ENCODE assay signal across 8 mouse cellular contexts in genomic region chr7:52006296-52006630, GRCm38 (mm10). TPM values are rescaled to one million over a fixed set of nuclear protein-coding genes. Genes with fewer than 3 reads are reported as not detected.
DNase-seq lines count a peak whose midpoint lies in the region; ATAC-seq and TF ChIP-seq lines count a peak whose summit lies in the region.

No protein-coding gene starts in this region.

- TF ChIP-seq CTCF in Patski (IDR thresholded peaks at IDR 0.05): no peak

- CTCF ChIA-PET in Patski (lab: Charles Lee): no interaction called here

- H3K4me3 ChIP-seq in heart, embryonic 13.5 days: peak overlapping the region; percentile 75
- H3K4me3 ChIP-seq in macrophage (ENCODE audit: inconsistent target): peak overlapping the region; percentile 27; the same call in 1 of the 2 replicates

- DNase-seq in heart, postnatal 4 days: no peak
- DNase-seq in Patski (ENCODE audit: low read depth, low spot score): no peak
- peak; percentile 27 for DNase-seq in gonadal fat pad, adult 2 months (ENCODE audit: low read depth)
- no peak for DNase-seq in B cell, adult 2 months
- no peak for DNase-seq in layer of hippocampus, adult 11-12 months (ENCODE audit: low spot score)
- DNase-seq in gastrocnemius, postnatal 14 days: no peak

- ATAC-seq in heart, embryonic 13.5 days (ENCODE audit: extremely low read depth, insufficient number of reproducible peaks, low FRiP score, low TSS enrichment): no peak
- ATAC-seq in Patski: peak; percentile 85

- intact Hi-C loops in gastrocnemius, postnatal 14 days (cut with DNase I; ENCODE audit: low total_unique reads): no loop called here

- H3K9ac ChIP-seq in heart, embryonic 13.5 days: peak overlapping the region; percentile 79

- H3K36me3 ChIP-seq in heart, embryonic 13.5 days: no peaks in the 10 kb centered on the region
- no peaks in the 10 kb centered on the region for H3K36me3 ChIP-seq in macrophage (ENCODE audit: inconsistent target)

- POLR2A ChIA-PET in Patski (lab: Charles Lee): no interaction called here

- peak overlapping the region; percentile 84 for H3K4me2 ChIP-seq in heart, embryonic 13.5 days

- in situ Hi-C loops in Patski (cut with MboI; ENCODE audit: low pct_unique_long_range_greater_than_20kb): no loop called here

- H3K4me1 ChIP-seq in heart, embryonic 13.5 days: peaks cover 5% of the 10 kb centered on the region; the same call in 1 of the 2 replicates

- H3K27me3 ChIP-seq in heart, embryonic 13.5 days (replicated peaks): 0 out of 2 replicates have a peak, but pooled peaks cover 4% of the 10 kb centered on the region
- H3K27me3 ChIP-seq in Patski: no peaks in the 10 kb centered on the region

- peak overlapping the region; percentile 8; the same call in 1 of the 2 replicates for H3K27ac ChIP-seq in heart, embryonic 13.5 days (replicated peaks)
- H3K27ac ChIP-seq in macrophage: no peak overlapping the region

- H3K79me2 ChIP-seq in macrophage (ENCODE audit: inconsistent target): no peaks in the 10 kb centered on the region

- WGBS in heart, embryonic 13.5 days: under 1% methylated on average over 9 of the region's 9 CpGs
- WGBS in macrophage (ENCODE audit: missing documents): under 1% methylated on average over 9 of the region's 9 CpGs

- H3K9me3 ChIP-seq in heart, embryonic 13.5 days: no peaks in the 10 kb centered on the region

RNA-seq across cellular contexts. Expression of gene Svip, which starts 0.4 kb away (rescaled TPM):
- polyA plus RNA-seq in heart, embryonic 13.5 days (2015; fragmentation: Nextera tagmentation; extraction: Ambion mirVana): 9.5 and 11.4 TPM in 2 replicates
- 1 to 10 TPM; 7.8 to 9.2 TPM for total RNA-seq in heart, postnatal 4 days (2021)
- polyA plus RNA-seq in Patski (2021) (9.5 TPM), macrophage (2018) (1.7 to 1.9 TPM (median 1.8 TPM) in 3 replicates)
- polyA plus RNA-seq in gonadal fat pad, adult 2 months (2012; rRNA removed): 6.9 and 8.3 TPM in 2 replicates
- total RNA-seq in macrophage (2018; cell fraction: chromatin; rRNA removed): 1 to 10 TPM in 4 of 26 experiments, under 1 TPM in 10, not detected in 12; 0.22 to 3.9 (median 0.49) TPM
- 1 to 10 TPM in 13 of 26 experiments, under 1 TPM in 13; 0.33 to 2.8 (median 1.1) TPM for total RNA-seq in macrophage (2018; cell fraction: cytosol; rRNA removed)
- total RNA-seq in macrophage (2018; cell fraction: nucleus; rRNA removed): 1 to 10 TPM in 4 of 26 experiments, under 1 TPM in 16, not detected in 6; 0.12 to 3.0 (median 0.47) TPM
- total RNA-seq in gastrocnemius, postnatal 14 days (2021): 1 to 10 TPM; 6.4 to 9.7 TPM

RNA-seq across cellular contexts. Expression of gene 1700015G11Rik, which starts 9.3 kb away (rescaled TPM):
- polyA plus RNA-seq in heart, embryonic 13.5 days (2015; fragmentation: Nextera tagmentation; extraction: Ambion mirVana): not detected in 2 replicates
- not detected for total RNA-seq in heart, postnatal 4 days (2021)
- polyA plus RNA-seq in Patski (2021) (not detected), macrophage (2018) (not detected in 3 replicates)
- 0.49 and 2.8 TPM in 2 replicates for polyA plus RNA-seq in gonadal fat pad, adult 2 months (2012; rRNA removed)
- not detected for total RNA-seq in macrophage (2018; cell fraction: chromatin; rRNA removed)
- total RNA-seq in macrophage (2018; cell fraction: cytosol; rRNA removed): not detected
- total RNA-seq in macrophage (2018; cell fraction: nucleus; rRNA removed): not detected
- total RNA-seq in gastrocnemius, postnatal 14 days (2021): not detected
